Mouse (Mus musculus): ENCODE measurements around the gene Gstp3. TPM values are rescaled to one million over a fixed set of nuclear protein-coding genes. Genes with fewer than 3 reads are reported as not detected.

Gene Gstp3
- polyA plus RNA-seq, 1 experiment: not detected

GRCm38 (mm10) chr19:4092750-4093149 lies 33.4 kb upstream of the Gstp3 start:
- peaks cover 43% of the 10 kb centered on the region for H3K4me1 ChIP-seq
- TF ChIP-seq FLI1 (IDR thresholded peaks at IDR 0.05; ENCODE audit: low read length) (no peak), GATA1 (IDR thresholded peaks at IDR 0.05; ENCODE audit: borderline replicate concordance, low read length) (no peak)
- no peaks in the 10 kb centered on the region for H3K9me3 ChIP-seq
- H3K36me3 ChIP-seq (replicated peaks; ENCODE audit: low read length): no peaks in the 10 kb centered on the region
- H3K27me3 ChIP-seq (replicated peaks): peaks cover 27% of the 10 kb centered on the region
- H3K4me3 ChIP-seq (replicated peaks): no peak overlapping the region

- TF ChIP-seq GATA1 (IDR thresholded peaks at IDR 0.05; ENCODE audit: borderline replicate concordance, low read length): no peak
- TF ChIP-seq FLI1 (IDR thresholded peaks at IDR 0.05; ENCODE audit: low read length): no peak
Observed at GRCm38 (mm10) chr19:4091383-4091782, 32.0 kb upstream of the Gstp3 start.

GRCm38 (mm10) chr19:4090446-4090845 lies 31.1 kb upstream of the Gstp3 start:
- Histone ChIP-seq H3K27me3 (replicated peaks) (peaks cover 46% of the 10 kb centered on the region), H3K36me3 (replicated peaks; ENCODE audit: low read length) (no peaks in the 10 kb centered on the region), H3K9me3 (no peaks in the 10 kb centered on the region), H3K4me3 (replicated peaks) (peak overlapping the region; percentile 4), H3K4me1 (peaks cover 49% of the 10 kb centered on the region)
- no peak for TF ChIP-seq FLI1 (IDR thresholded peaks at IDR 0.05; ENCODE audit: low read length)
- no peak for TF ChIP-seq GATA1 (IDR thresholded peaks at IDR 0.05; ENCODE audit: borderline replicate concordance, low read length)

More at GRCm38 (mm10) chr19:4091383-4091782, 32.0 kb upstream of the Gstp3 start:
- H3K4me3 ChIP-seq (replicated peaks): no peak overlapping the region
- H3K36me3 ChIP-seq (replicated peaks; ENCODE audit: low read length): no peaks in the 10 kb centered on the region
- H3K9me3 ChIP-seq: no peaks in the 10 kb centered on the region
- peaks cover 45% of the 10 kb centered on the region for H3K4me1 ChIP-seq
- peaks cover 36% of the 10 kb centered on the region for H3K27me3 ChIP-seq (replicated peaks)

GRCm38 (mm10) chr19:4089128-4089527 lies 29.8 kb upstream of the Gstp3 start:
- Histone ChIP-seq H3K9me3 (no peaks in the 10 kb centered on the region), H3K27me3 (replicated peaks) (peaks cover 59% of the 10 kb centered on the region), H3K4me3 (replicated peaks) (no peak overlapping the region), H3K4me1 (peaks cover 62% of the 10 kb centered on the region), H3K36me3 (replicated peaks; ENCODE audit: low read length) (no peaks in the 10 kb centered on the region)
- TF ChIP-seq FLI1 (IDR thresholded peaks at IDR 0.05; ENCODE audit: low read length): no peak
- TF ChIP-seq GATA1 (IDR thresholded peaks at IDR 0.05; ENCODE audit: borderline replicate concordance, low read length): no peak

GRCm38 (mm10) chr19:4088146-4088545 lies 28.8 kb upstream of the Gstp3 start:
- TF ChIP-seq FLI1 (IDR thresholded peaks at IDR 0.05; ENCODE audit: low read length) (no peak), GATA1 (IDR thresholded peaks at IDR 0.05; ENCODE audit: borderline replicate concordance, low read length) (no peak)
- Histone ChIP-seq H3K36me3 (replicated peaks; ENCODE audit: low read length) (no peaks in the 10 kb centered on the region), H3K9me3 (no peaks in the 10 kb centered on the region), H3K27me3 (replicated peaks) (peaks cover 69% of the 10 kb centered on the region), H3K4me1 (peaks cover 65% of the 10 kb centered on the region), H3K4me3 (replicated peaks) (no peak overlapping the region)

- Histone ChIP-seq H3K4me3 (replicated peaks) (no peak overlapping the region), H3K36me3 (replicated peaks; ENCODE audit: low read length) (no peaks in the 10 kb centered on the region), H3K27me3 (replicated peaks) (peaks cover 73% of the 10 kb centered on the region), H3K4me1 (peaks cover 61% of the 10 kb centered on the region), H3K9me3 (no peaks in the 10 kb centered on the region)
- TF ChIP-seq FLI1 (IDR thresholded peaks at IDR 0.05; ENCODE audit: low read length): no peak
- TF ChIP-seq GATA1 (IDR thresholded peaks at IDR 0.05; ENCODE audit: borderline replicate concordance, low read length): no peak
Observed at GRCm38 (mm10) chr19:4087090-4087489, 27.7 kb upstream of the Gstp3 start.

- no peak for TF ChIP-seq FLI1 (IDR thresholded peaks at IDR 0.05; ENCODE audit: low read length)
- no peak for TF ChIP-seq GATA1 (IDR thresholded peaks at IDR 0.05; ENCODE audit: borderline replicate concordance, low read length)
- no peaks in the 10 kb centered on the region for H3K9me3 ChIP-seq
- peaks cover 55% of the 10 kb centered on the region for H3K4me1 ChIP-seq
- H3K36me3 ChIP-seq (replicated peaks; ENCODE audit: low read length): no peaks in the 10 kb centered on the region
- peaks cover 82% of the 10 kb centered on the region for H3K27me3 ChIP-seq (replicated peaks)
- no peak overlapping the region for H3K4me3 ChIP-seq (replicated peaks)
Observed at GRCm38 (mm10) chr19:4086156-4086555, 26.8 kb upstream of the Gstp3 start.

- Histone ChIP-seq H3K27me3 (replicated peaks) (peaks cover 86% of the 10 kb centered on the region), H3K9me3 (no peaks in the 10 kb centered on the region), H3K4me3 (replicated peaks) (no peak overlapping the region), H3K4me1 (peaks cover 53% of the 10 kb centered on the region), H3K36me3 (replicated peaks; ENCODE audit: low read length) (no peaks in the 10 kb centered on the region)
- TF ChIP-seq FLI1 (IDR thresholded peaks at IDR 0.05; ENCODE audit: low read length) (no peak), GATA1 (IDR thresholded peaks at IDR 0.05; ENCODE audit: borderline replicate concordance, low read length) (no peak)
Observed at GRCm38 (mm10) chr19:4084984-4085383, 25.6 kb upstream of the Gstp3 start.

GRCm38 (mm10) chr19:4083826-4084225 lies 24.5 kb upstream of the Gstp3 start:
- Histone ChIP-seq H3K4me1 (peaks cover 53% of the 10 kb centered on the region), H3K27me3 (replicated peaks) (peaks cover 86% of the 10 kb centered on the region)

GRCm38 (mm10) chr19:4083316-4083715 lies 23.9 kb upstream of the Gstp3 start:
- H3K27me3 ChIP-seq (replicated peaks): peaks cover 84% of the 10 kb centered on the region
- TF ChIP-seq FLI1 (IDR thresholded peaks at IDR 0.05; ENCODE audit: low read length): no peak
- no peak for TF ChIP-seq GATA1 (IDR thresholded peaks at IDR 0.05; ENCODE audit: borderline replicate concordance, low read length)
- no peak overlapping the region for H3K4me3 ChIP-seq (replicated peaks)
- no peaks in the 10 kb centered on the region for H3K36me3 ChIP-seq (replicated peaks; ENCODE audit: low read length)
- H3K4me1 ChIP-seq: peaks cover 49% of the 10 kb centered on the region
- H3K9me3 ChIP-seq: no peaks in the 10 kb centered on the region

More at GRCm38 (mm10) chr19:4083826-4084225, 24.5 kb upstream of the Gstp3 start:
- H3K4me3 ChIP-seq (replicated peaks): no peak overlapping the region
- H3K9me3 ChIP-seq: no peaks in the 10 kb centered on the region
- H3K36me3 ChIP-seq (replicated peaks; ENCODE audit: low read length): no peaks in the 10 kb centered on the region
- no peak for TF ChIP-seq FLI1 (IDR thresholded peaks at IDR 0.05; ENCODE audit: low read length)
- no peak for TF ChIP-seq GATA1 (IDR thresholded peaks at IDR 0.05; ENCODE audit: borderline replicate concordance, low read length)
